Mouse (Mus musculus) small intestine, adult 2 months (tissue): ENCODE measurements around the gene Kbtbd2. TPM values are rescaled to one million over a fixed set of nuclear protein-coding genes. Genes with fewer than 3 reads are reported as not detected.

ENCODE experiments used
- H3K27ac ChIP-seq: fragments of 200-500 bp; 2 replicates; pipeline ENCODE4 v1.5.1; 2012; ENCODE audit warnings: low read depth, low read length, control low read depth, inconsistent platforms; ENCODE audit not compliant: insufficient read depth
- H3K27me3 ChIP-seq: fragments of 200-500 bp; 2 replicates; pipeline ENCODE4 v1.6.1; 2012; ENCODE audit warnings: mild to moderate bottlenecking, moderate library complexity, low read length, inconsistent platforms; ENCODE audit not compliant: control insufficient read depth, insufficient read depth
- H3K36me3 ChIP-seq: fragments of 200-500 bp; 2 replicates; pipeline ENCODE4 v1.6.1; 2012; ENCODE audit warnings: mild to moderate bottlenecking, low read length, control low read depth, inconsistent platforms; ENCODE audit not compliant: control insufficient read depth, insufficient read depth
- H3K4me1 ChIP-seq: fragments of 200-500 bp; 2 replicates; pipeline ENCODE4 v1.6.1; 2012; ENCODE audit warnings: low read length, inconsistent platforms, mixed read lengths; ENCODE audit not compliant: control insufficient read depth, insufficient read depth, insufficient read length
- H3K4me3 ChIP-seq: fragments of 200-500 bp; 2 replicates; pipeline ENCODE4 v1.5.1; 2012; ENCODE audit warnings: low read depth, mild to moderate bottlenecking, control low read depth, inconsistent platforms, low read length, moderate library complexity
- CTCF ChIP-seq: fragments of 200-500 bp; IDR thresholded peaks from 2 replicates; pipeline ENCODE4 v1.5.1; 2012; ENCODE audit warnings: low read depth, mild to moderate bottlenecking, control low read depth, inconsistent platforms, low read length, moderate library complexity, mixed read lengths; ENCODE audit not compliant: insufficient replicate concordance, insufficient read length; ENCODE audit errors: extremely low read depth
- POLR2A ChIP-seq: fragments of 200-500 bp; IDR thresholded peaks from 2 replicates; pipeline ENCODE4 v1.6.1; 2012; ENCODE audit warnings: low read depth, mild to moderate bottlenecking, control low read depth, inconsistent platforms, low read length, moderate library complexity
- WGBS: fragments of 180-500 bp; shearing (Covaris S2); methylation state at CpG from one replicate; pipeline ENCODE4 v1.1.7; 2018; 5-methylcytosine and 5-hydroxymethylcytosine counted together
- polyA plus RNA-seq: library from polyadenylated mRNA; depleted of rRNA; stranded (reverse); fragments of >200 nt; gene quantifications from 2 replicates; pipeline ENCODE4 v1.2.3, GENCODE M21; 2012

Kbtbd2 gene
- polyA plus RNA-seq, 1 experiment: 3.7 TPM

GRCm38 (mm10) chr6:56832830-56833229, 35.2 kb upstream of the Kbtbd2 start:
- TF ChIP-seq POLR2A (no peak), CTCF (no peak)
- 0 out of 2 replicates have a peak, but pooled peaks cover 4% of the 10 kb centered on the region for H3K27me3 ChIP-seq
- H3K27ac ChIP-seq: no peak overlapping the region
- no peaks in the 10 kb centered on the region; the same call in 1 of the 2 replicates for H3K4me1 ChIP-seq
- no peaks in the 10 kb centered on the region for H3K36me3 ChIP-seq
- no peak overlapping the region for H3K4me3 ChIP-seq

- WGBS: 15% methylated on average over 15 of the region's 15 CpGs
- no peaks in the 10 kb centered on the region; the same call in 1 of the 2 replicates for H3K4me1 ChIP-seq
- TF ChIP-seq POLR2A: no peak
- no peak for TF ChIP-seq CTCF
- H3K36me3 ChIP-seq: no peaks in the 10 kb centered on the region
- H3K27me3 ChIP-seq: 0 out of 2 replicates have a peak, but pooled peaks cover 4% of the 10 kb centered on the region
- H3K27ac ChIP-seq: no peak overlapping the region
- H3K4me3 ChIP-seq: peak overlapping the region; percentile 71
Observed at GRCm38 (mm10) chr6:56832407-56832796, 34.8 kb upstream of the Kbtbd2 start.

GRCm38 (mm10) chr6:56831697-56832406, 34.2 kb upstream of the Kbtbd2 start, which contains the start of gene Fkbp9:
TSS of gene Fkbp9 (plus strand) at chr6:56832059.
- Histone ChIP-seq H3K4me1 (no peaks in the 10 kb centered on the region; the same call in 1 of the 2 replicates), H3K27ac (no peak within 1 kb of the TSS; the same call in 1 of the 2 replicates), H3K4me3 (peak within 1 kb of the TSS; percentile 71), H3K27me3 (0 out of 2 replicates have a peak, but pooled peaks cover 4% of the 10 kb centered on the region), H3K36me3 (no peaks in the 10 kb centered on the region)
- TF ChIP-seq POLR2A (no peak), CTCF (no peak)
- 1% methylated on average over 58 of the region's 58 CpGs for WGBS

GRCm38 (mm10) chr6:56825657-56826056, 28.0 kb upstream of the Kbtbd2 start:
- Histone ChIP-seq H3K27me3 (no peaks in the 10 kb centered on the region), H3K4me3 (no peak overlapping the region), H3K36me3 (no peaks in the 10 kb centered on the region), H3K27ac (no peak overlapping the region), H3K4me1 (no peaks in the 10 kb centered on the region)
- WGBS: 39% methylated on average over 3 of the region's 3 CpGs
- no peak for TF ChIP-seq CTCF
- TF ChIP-seq POLR2A: no peak

GRCm38 (mm10) chr6:56819124-56819487, 21.5 kb upstream of the Kbtbd2 start:
- no peak for TF ChIP-seq POLR2A
- TF ChIP-seq CTCF: no peak
- 71% methylated on average over 2 of the region's 2 CpGs for WGBS
- Histone ChIP-seq H3K27ac (no peak overlapping the region), H3K4me1 (no peaks in the 10 kb centered on the region), H3K36me3 (no peaks in the 10 kb centered on the region), H3K4me3 (no peak overlapping the region), H3K27me3 (no peaks in the 10 kb centered on the region)

GRCm38 (mm10) chr6:56818436-56819123, 21.0 kb upstream of the Kbtbd2 start:
- no peaks in the 10 kb centered on the region for H3K36me3 ChIP-seq
- H3K4me3 ChIP-seq: no peak overlapping the region
- no peak for TF ChIP-seq CTCF
- no peak for TF ChIP-seq POLR2A
- WGBS: 83% methylated on average over 5 of the region's 5 CpGs
- no peaks in the 10 kb centered on the region for H3K4me1 ChIP-seq
- H3K27me3 ChIP-seq: no peaks in the 10 kb centered on the region
- no peak overlapping the region for H3K27ac ChIP-seq

- Histone ChIP-seq H3K27me3 (no peaks in the 10 kb centered on the region), H3K4me1 (peaks cover 3% of the 10 kb centered on the region; the same call in 1 of the 2 replicates), H3K36me3 (no peaks in the 10 kb centered on the region), H3K27ac (no peak overlapping the region), H3K4me3 (no peak overlapping the region)
- TF ChIP-seq CTCF: no peak
- 75% methylated on average over 2 of the region's 2 CpGs for WGBS
Observed at GRCm38 (mm10) chr6:56813332-56813731, 15.7 kb upstream of the Kbtbd2 start.

- H3K4me1 ChIP-seq: peaks cover 3% of the 10 kb centered on the region; the same call in 1 of the 2 replicates
- TF ChIP-seq POLR2A (no peak), CTCF (no peak)
- H3K27ac ChIP-seq: no peak overlapping the region
- WGBS: 7% methylated on average over 3 of the region's 3 CpGs
- no peak overlapping the region for H3K4me3 ChIP-seq
- H3K27me3 ChIP-seq: no peaks in the 10 kb centered on the region
- no peaks in the 10 kb centered on the region for H3K36me3 ChIP-seq
Observed at GRCm38 (mm10) chr6:56808656-56809055, 11.0 kb upstream of the Kbtbd2 start.
